Mouse (Mus musculus) MEL (cell line): Measurements from ENCODE around the gene Cpox.

Source experiments
- CHD1 ChIP-seq: IDR thresholded peaks from 2 replicates; pipeline ENCODE4 v1.6.1; 2012; ENCODE audit warnings: low read depth, mild to moderate bottlenecking, inconsistent platforms, low read length, improper control_type of control experiment
- CTCF ChIP-seq, 3 experiments: IDR thresholded peaks in 2 of 3; conservative IDR thresholded peaks in 1 of 3; 2 replicates each; pipeline ENCODE4 v1.5.1; 2011 to 2012; ENCODE audit warnings: low read length in 3 of 3, low read depth in 2 of 3, mild to moderate bottlenecking in 2 of 3, improper control_type of control experiment in 1 of 3, inconsistent platforms in 1 of 3, mixed read lengths in 1 of 3, moderate library complexity in 1 of 3; ENCODE audit not compliant: control insufficient read depth in 1 of 3, insufficient read depth in 1 of 3, poor library complexity in 1 of 3, severe bottlenecking in 1 of 3
- MAX ChIP-seq: IDR thresholded peaks from 2 replicates; pipeline ENCODE4 v1.6.1; 2011; ENCODE audit warnings: low read length, improper control_type of control experiment
- MAZ ChIP-seq: IDR thresholded peaks from 2 replicates; pipeline ENCODE4 v1.6.1; 2012; ENCODE audit warnings: low read depth, mild to moderate bottlenecking, inconsistent platforms, low read length, improper control_type of control experiment
- MEF2A ChIP-seq: IDR thresholded peaks from 2 replicates; pipeline ENCODE4 v1.6.1; 2014; ENCODE audit warnings: low read depth, mild to moderate bottlenecking, inconsistent platforms, low read length, improper control_type of control experiment; ENCODE audit not compliant: poor library complexity, insufficient replicate concordance, severe bottlenecking; ENCODE audit errors: extremely low read depth
- POLR2A ChIP-seq, 2 experiments: IDR thresholded peaks; 2 replicates each; pipeline ENCODE4 v1.6.1; 2011 to 2012; ENCODE audit warnings: low read length in 2 of 2, mild to moderate bottlenecking in 2 of 2, control low read depth in 1 of 2, improper control_type of control experiment in 1 of 2, low read depth in 1 of 2, moderate library complexity in 1 of 2; ENCODE audit not compliant: control insufficient read depth in 1 of 2, insufficient read depth in 1 of 2, poor library complexity in 1 of 2
- RAD21 ChIP-seq: IDR thresholded peaks from 2 replicates; pipeline ENCODE4 v1.6.1; 2011; ENCODE audit warnings: mild to moderate bottlenecking, low read depth, low read length, improper control_type of control experiment
- USF1 ChIP-seq: IDR thresholded peaks from 2 replicates; pipeline ENCODE4 v1.6.1; 2014; ENCODE audit warnings: low read depth, mild to moderate bottlenecking, inconsistent platforms, low read length, improper control_type of control experiment, moderate library complexity

DNA sequence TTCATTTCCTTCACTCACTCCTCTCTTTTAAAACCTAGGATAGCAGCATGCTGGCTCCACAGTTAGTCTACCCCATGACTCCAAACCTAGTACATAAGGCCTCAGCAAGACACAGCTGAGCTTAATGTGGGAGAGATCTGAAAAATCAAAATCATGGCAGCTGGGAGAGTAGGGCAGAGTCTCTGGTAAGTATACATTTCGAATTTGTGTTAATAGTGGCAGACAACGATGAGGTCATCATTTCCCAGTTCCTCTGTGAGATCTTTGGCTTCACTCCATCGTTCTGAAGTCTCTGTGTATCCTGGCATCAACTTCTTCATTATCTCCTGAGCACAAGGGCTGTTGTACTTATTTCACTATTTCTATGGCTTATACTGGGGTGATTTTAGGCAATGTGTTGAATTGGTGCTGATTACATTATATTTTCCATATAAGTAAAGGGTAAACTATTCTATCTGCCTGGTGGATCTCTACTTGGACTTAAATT, 31.4 kb upstream of the Cpox start, which contains the start of gene E330017A01Rik:
- no peak for TF ChIP-seq POLR2A (IDR thresholded peaks at IDR 0.05; ENCODE audit: control insufficient read depth in 1 of 2, insufficient read depth in 1 of 2, low read depth in 1 of 2, low read length in 2 of 2, poor library complexity in 1 of 2)
- no peak for TF ChIP-seq CTCF (IDR thresholded peaks at IDR 0.05 in 2 of 3, conservative IDR thresholded peaks at IDR 0.05 in 1 of 3; ENCODE audit: control insufficient read depth in 1 of 3, insufficient read depth in 1 of 3, low read depth in 2 of 3, low read length in 3 of 3, poor library complexity in 1 of 3, severe bottlenecking in 1 of 3)
- no peak for TF ChIP-seq RAD21
- TF ChIP-seq CHD1 = no peak
- TF ChIP-seq USF1 = no peak
- no peak for TF ChIP-seq MEF2A
- TF ChIP-seq MAZ = no peak
- no peak for TF ChIP-seq MAX
